In the genomic region with DNA sequence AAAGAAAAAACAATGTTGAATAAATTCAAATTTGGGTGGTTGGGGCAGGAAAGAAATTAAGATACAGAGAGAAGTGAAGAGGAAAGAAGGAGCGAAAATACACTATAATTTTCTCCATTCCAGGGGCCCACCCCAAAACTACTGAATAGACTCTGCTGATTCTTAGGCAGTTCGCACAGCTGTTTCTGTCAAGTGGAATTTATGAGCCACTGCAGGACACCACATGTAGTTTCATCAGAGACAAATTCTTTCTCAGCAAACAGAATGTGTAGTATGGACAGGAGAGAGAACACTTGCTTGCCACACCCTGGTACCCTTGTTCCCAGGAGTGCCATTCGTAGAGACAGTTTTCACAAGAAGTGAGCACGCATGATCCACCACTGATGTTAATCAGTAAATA, we compare ENCODE assay signal across 28 mouse cellular contexts.
"Had no signal": no experiment of that assay in that cellular context is flagged by ENCODE, and none has a peak within 500 bp of the region (broad histone marks: within the 10 kb centered on the region; RNA-seq: fewer than 3 reads in every experiment).

No protein-coding gene starts in this region.

- H3K4me1 ChIP-seq: heart, embryonic 13.5 days; heart, embryonic 15.5 days; hindbrain, embryonic 13.5 days; hindbrain, embryonic 15.5 days; kidney, embryonic 15.5 days; limb, embryonic 12.5 days; liver, embryonic 13.5 days; liver, embryonic 15.5 days had no signal

- H3K4me2 ChIP-seq: heart, embryonic 11.5 days; heart, embryonic 13.5 days; heart, embryonic 15.5 days; hindbrain, embryonic 13.5 days; hindbrain, embryonic 15.5 days; kidney, embryonic 15.5 days; limb, embryonic 12.5 days; liver, embryonic 11.5 days; liver, embryonic 13.5 days; liver, embryonic 15.5 days had no signal

- H3K9me3 ChIP-seq: heart, embryonic 13.5 days; heart, embryonic 15.5 days; hindbrain, embryonic 13.5 days; hindbrain, embryonic 15.5 days; kidney, embryonic 15.5 days; limb, embryonic 12.5 days; liver, embryonic 13.5 days; liver, embryonic 15.5 days had no signal

- H3K27ac ChIP-seq: gastrocnemius, adult 2 months; heart, embryonic 13.5 days; heart, embryonic 15.5 days; hindbrain, embryonic 13.5 days; hindbrain, embryonic 15.5 days; hindbrain, postnatal 0 days; kidney, embryonic 15.5 days; kidney, postnatal 0 days; limb, embryonic 12.5 days; liver, embryonic 13.5 days; liver, embryonic 15.5 days had no signal

- H3K4me3 ChIP-seq: gastrocnemius, adult 2 months; heart, embryonic 13.5 days; heart, embryonic 15.5 days; hindbrain, embryonic 13.5 days; hindbrain, embryonic 15.5 days; kidney, embryonic 15.5 days; limb, embryonic 12.5 days; liver, embryonic 13.5 days; liver, embryonic 15.5 days had no signal

- H3K9ac ChIP-seq: heart, embryonic 13.5 days; heart, embryonic 15.5 days; hindbrain, embryonic 13.5 days; hindbrain, embryonic 15.5 days; kidney, embryonic 15.5 days; limb, embryonic 12.5 days; liver, embryonic 13.5 days; liver, embryonic 15.5 days had no signal

- H3K27me3 ChIP-seq: heart, embryonic 13.5 days; heart, embryonic 15.5 days; hindbrain, embryonic 13.5 days; hindbrain, embryonic 15.5 days; kidney, embryonic 15.5 days; limb, embryonic 12.5 days; liver, embryonic 13.5 days; liver, embryonic 15.5 days had no signal

- ATAC-seq: hindbrain, postnatal 0 days; intestine, embryonic 16.5 days had no signal

- DNase-seq: gastrocnemius, adult 2 months; gastrocnemius, postnatal 10 days; gastrocnemius, postnatal 25 days; heart, adult 18-20 months; heart, postnatal 14 days; heart, postnatal 36 days; kidney, adult 11 months; kidney, adult 2 months; kidney, adult 9 months; kidney, postnatal 14 days; kidney, postnatal 36 days; layer of hippocampus, adult 9-11 months; layer of hippocampus, postnatal 36 days; left cerebral cortex, postnatal 4 days; liver; liver, embryonic 13.5 days had no signal

- H3K36me3 ChIP-seq: heart, embryonic 13.5 days; heart, embryonic 15.5 days; hindbrain, embryonic 13.5 days; hindbrain, embryonic 15.5 days; kidney, embryonic 15.5 days; limb, embryonic 12.5 days; liver, embryonic 13.5 days; liver, embryonic 15.5 days had no signal
